Mouse (Mus musculus) ES-CJ7 (cell line): ENCODE data around the gene Chn1.

Source experiments
- DNase-seq: peaks from one replicate; pipeline ENCODE4 v3.0.0; 2011; ENCODE audit warnings: low read depth, low spot score

Chn1 gene

GRCm38 (mm10) chr2:73636387-73636786, 138.8 kb downstream of the Chn1 start:
- no peak for DNase-seq

GRCm38 (mm10) chr2:73631816-73632215, 143.3 kb downstream of the Chn1 start:
- no peak for DNase-seq

DNA sequence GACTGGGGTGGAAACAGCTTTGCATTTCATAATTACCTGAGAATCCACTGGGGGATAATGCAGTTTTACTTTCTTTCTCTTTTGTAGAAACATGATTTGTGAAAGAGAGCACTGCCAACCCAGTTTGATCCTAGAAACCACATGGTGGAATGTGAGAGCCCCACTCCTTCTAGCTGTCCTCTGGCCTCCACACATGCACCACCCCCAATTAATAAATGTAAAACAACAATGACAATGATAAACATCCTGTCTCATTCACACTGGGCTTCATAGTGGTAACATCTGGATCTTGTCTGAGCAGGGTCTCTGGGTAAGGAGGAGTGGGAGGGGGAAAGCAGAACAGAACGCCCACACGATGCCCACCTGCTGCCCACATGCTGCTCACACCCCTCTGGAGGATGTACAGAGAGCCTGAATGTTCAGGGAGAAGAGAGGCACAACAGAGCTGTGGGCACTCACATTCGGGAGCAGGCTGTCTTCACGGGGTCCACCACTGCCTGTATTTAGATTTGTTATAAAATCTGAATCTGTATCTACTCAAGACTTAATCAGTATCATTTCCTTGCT, 156.6 kb downstream of the Chn1 start:
- no peak for DNase-seq

- no peak for DNase-seq
Observed at GRCm38 (mm10) chr2:73616434-73617057, 158.6 kb downstream of the Chn1 start.

GRCm38 (mm10) chr2:73615456-73615855, 159.7 kb downstream of the Chn1 start:
- no peak for DNase-seq

DNA sequence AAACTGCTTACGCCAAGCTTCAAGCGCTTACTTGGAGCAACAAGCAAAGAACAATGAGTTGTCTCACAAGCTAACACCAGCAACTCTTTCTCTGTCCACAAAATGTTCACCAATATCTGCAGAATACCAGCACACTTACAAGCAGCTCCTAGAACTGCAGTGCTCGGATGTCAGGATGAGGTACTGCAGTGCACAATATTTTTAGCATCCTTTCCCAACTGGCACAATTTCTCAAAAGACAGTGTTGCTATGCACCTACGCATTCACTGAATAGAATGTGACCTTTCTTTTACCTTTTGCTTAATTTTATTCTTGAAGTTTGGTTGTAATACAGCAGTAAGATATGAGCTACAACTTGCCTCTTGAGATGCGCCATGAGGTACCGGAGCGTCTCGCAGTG, 160.8 kb downstream of the Chn1 start:
- DNase-seq: no peak

GRCm38 (mm10) chr2:73612941-73613340, 162.2 kb downstream of the Chn1 start:
- DNase-seq: no peak

- no peak for DNase-seq
Observed at GRCm38 (mm10) chr2:73612367-73612914, 162.7 kb downstream of the Chn1 start.

- DNase-seq: no peak
Observed at GRCm38 (mm10) chr2:73611798-73612197, 163.3 kb downstream of the Chn1 start.

GRCm38 (mm10) chr2:73609724-73610210, 165.4 kb downstream of the Chn1 start:
- DNase-seq: no peak

GRCm38 (mm10) chr2:73609067-73609723, 166.0 kb downstream of the Chn1 start:
- DNase-seq: no peak

GRCm38 (mm10) chr2:73608391-73608790, 166.8 kb downstream of the Chn1 start:
- DNase-seq: no peak

GRCm38 (mm10) chr2:73607609-73608008, 167.5 kb downstream of the Chn1 start:
- no peak for DNase-seq

DNA sequence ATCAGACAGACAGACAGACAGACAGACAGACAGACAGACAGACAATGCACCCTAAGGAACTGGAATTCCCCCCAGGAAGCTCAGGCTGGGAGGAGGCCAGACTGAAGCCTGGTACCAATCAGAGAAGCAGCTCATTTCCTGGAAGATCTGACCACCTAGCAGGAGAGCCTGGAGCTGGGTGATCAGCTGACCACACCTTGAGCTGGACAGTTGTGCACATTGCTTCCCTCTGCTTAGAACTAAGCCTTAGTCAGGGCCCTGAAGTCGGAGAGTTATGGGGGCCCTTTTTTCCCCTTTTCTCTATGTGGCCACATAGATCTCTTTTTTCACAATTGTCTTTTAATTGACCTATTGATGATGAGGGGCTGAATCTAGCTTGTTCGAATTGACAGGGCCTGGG, 168.0 kb downstream of the Chn1 start:
- no peak for DNase-seq

GRCm38 (mm10) chr2:73606616-73607015, 168.5 kb downstream of the Chn1 start:
- no peak for DNase-seq

DNA sequence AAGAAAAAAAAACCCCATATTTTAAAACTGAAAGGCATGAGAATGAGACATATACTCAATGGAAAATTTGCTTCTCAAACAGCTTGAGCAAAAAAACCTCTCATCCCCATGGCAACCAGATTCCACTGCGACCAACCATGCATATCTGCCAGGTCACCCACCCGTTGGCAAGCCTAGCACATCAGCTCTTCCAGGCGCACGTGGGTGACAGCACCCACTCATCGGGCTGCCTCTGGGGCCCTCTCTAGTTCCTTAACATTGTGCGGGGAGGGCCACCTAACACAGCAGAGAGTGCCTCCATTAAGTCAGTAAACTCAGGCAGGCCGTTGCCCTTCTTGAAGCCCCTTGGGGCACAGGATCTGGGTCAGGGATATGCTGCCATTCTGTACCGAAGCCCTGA, 170.1 kb downstream of the Chn1 start:
- DNase-seq: no peak

DNA sequence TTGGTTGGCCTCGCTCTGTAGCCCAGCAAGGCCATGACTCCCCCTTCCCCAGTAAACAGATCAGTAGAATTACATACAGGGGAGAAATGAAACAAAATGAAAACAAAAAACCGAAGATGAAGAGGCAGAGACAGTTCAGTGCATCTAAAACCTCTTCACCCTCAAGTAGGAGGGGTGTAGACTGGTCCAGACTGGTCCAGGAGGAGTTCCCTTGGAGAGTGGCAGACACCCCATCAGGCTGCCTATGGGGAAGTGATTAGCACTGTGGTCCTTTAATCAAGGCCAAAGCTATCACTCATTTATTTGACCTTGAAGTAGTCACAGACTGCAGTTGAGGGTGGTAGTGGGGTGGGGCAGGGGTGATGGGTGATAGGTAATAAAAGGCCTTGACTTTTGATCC, 170.6 kb downstream of the Chn1 start:
- DNase-seq: no peak

DNA sequence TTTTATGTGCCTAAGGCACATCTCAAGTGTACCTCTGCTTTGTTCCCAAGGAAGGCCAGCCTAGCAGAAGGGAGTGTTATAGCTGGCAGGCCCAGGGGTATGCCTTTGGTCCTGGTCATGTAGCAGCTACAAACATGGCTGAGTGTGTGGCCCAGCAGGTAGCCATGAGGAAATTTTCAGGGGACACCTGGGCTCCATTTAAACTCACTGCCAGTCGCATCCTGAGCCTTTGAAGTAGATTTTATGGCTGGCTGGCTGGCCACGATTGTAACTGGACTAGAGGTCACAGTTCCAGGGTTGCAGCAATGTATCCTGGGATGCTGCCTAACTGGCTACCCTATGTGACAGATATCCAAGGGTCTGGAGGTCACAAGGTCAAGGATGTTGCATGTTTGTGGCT, 174.5 kb downstream of the Chn1 start:
- DNase-seq: no peak

- DNase-seq: no peak
Observed at GRCm38 (mm10) chr2:73597772-73598171, 177.4 kb downstream of the Chn1 start.

DNA sequence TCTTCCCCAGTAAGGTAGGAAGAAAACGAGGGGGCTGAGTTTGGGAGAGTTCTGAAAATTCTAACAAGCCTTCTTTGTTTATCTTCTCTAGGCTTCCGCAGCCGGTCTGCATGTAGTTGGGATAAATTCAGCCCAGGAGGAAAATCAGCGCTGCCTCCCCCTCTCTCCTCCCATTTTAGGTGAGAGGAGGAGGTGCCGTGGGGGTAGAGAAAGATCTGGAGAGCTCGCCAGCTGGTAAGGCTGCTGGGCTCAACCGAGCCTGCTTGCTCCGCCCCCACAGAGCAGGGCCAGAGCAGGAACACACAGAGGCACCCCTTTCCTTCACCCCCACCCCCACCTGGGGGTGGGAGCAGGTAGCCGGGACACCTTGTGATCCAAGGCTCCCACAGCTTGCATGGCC, 178.4 kb downstream of the Chn1 start:
- DNase-seq: no peak

GRCm38 (mm10) chr2:73596326-73596725, 178.8 kb downstream of the Chn1 start:
- DNase-seq: no peak

- DNase-seq: no peak
Observed at GRCm38 (mm10) chr2:73593101-73593439, 182.1 kb downstream of the Chn1 start.
